Mouse (Mus musculus) activated CD4-positive, CD25-positive, alpha-beta regulatory T cell (primary cell): ENCODE measurements around the gene Chn1. TPM values are rescaled to one million over a fixed set of nuclear protein-coding genes. Genes with fewer than 3 reads are reported as not detected.

Experiments
- polyA plus RNA-seq, 2 experiments: library from polyadenylated mRNA; unstranded; fragments of 100-300 nt; shearing (Covaris generic); gene quantifications; one replicate each; pipeline ENCODE4 v1.2.1; 2017

Chn1 gene
- under 1 TPM in 1 of 2 experiments, not detected in 1; 0.34 TPM for polyA plus RNA-seq

DNA sequence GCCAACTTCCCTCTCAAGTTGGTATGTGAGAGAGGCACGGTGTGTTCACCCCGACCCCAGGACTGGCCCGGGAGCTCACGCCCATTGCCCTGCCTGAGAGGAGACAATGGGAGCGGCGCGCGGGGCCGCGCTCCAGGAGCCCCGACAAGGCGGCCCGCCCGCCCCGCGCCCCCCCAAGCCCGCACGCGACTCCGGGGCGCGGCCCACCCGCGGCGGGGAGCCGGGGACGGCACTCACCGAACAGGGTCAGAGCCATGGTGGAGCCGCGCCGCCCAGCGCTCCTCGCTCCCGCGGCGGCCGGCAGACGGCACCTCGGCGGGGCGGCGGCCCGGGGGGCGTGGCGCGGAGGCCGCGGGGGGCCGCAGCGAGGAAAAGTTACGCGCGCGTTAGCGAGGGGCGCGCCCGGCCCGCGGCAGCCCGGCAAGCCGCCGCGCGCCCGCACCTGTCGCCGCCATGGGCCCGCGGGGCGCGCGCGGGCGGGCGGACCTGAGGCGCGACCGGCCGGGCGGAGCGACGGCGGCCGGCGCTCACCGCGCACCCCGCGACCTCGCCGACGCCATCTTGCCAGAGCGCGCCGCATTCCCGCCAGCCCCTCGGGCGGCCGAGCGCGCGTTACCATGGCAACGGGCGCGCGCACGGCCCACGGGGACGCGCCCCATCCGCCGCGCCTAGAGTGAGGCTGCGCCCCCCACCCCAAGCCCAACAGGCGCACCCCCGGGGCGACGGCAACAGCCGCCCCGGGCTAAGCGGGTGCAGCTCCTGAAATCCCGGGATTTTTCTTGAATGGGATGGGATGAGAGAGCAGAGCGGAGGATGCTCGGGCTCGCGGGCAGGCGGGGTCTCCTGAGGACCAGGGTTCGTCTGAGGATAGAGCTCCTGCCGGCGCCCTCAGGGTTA lies at the start of gene Chn1:
Chn1 (minus strand) TSS at position 561 of the 897 bp plus-strand sequence.

DNA sequence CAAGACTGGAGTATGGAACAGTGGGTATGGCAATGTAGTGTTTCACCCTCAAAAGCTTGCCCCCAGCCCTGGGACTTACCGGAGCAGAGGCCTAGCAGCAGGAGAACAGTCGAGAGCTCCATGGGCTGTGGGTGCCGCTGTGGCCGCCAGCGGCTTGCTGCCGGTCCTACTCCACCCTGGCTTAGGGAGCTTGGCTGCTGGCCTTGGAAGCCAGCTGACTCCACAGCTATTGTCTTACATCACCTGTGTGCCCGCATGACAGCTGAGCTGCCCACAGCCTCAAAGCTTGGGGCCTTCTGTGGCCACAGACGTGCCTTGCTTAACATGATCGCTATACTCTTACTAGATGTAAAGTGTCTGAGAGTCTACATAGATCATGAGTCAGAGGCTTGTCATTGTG lies 195.0 kb downstream of the Chn1 start, which contains the start of gene Chrna1:
Chrna1 (minus strand) TSS at position 173 of the 400 bp plus-strand sequence.

Other genes starting within 250 kb of the Chn1 start
- gene Wipf1, start 245.6 kb downstream of the Chn1 start, polyA plus RNA-seq: 100 to 1,000 TPM in 1 of 2 experiments, 10 to 100 TPM in 1; 92.5 to 134 TPM
- gene Chrna1, start 195.0 kb downstream of the Chn1 start, polyA plus RNA-seq: not detected
- 10 to 100 TPM; 76.4 to 87.2 TPM for gene Atf2, start 117.3 kb upstream of the Chn1 start, polyA plus RNA-seq
- gene Atp5g3, start 136.0 kb upstream of the Chn1 start, polyA plus RNA-seq: 100 to 1,000 TPM; 739 to 891 TPM